Mouse (Mus musculus): Measurements from ENCODE around the gene Fyb2. TPM values are rescaled to one million over a fixed set of nuclear protein-coding genes. Genes with fewer than 3 reads are reported as not detected.

Fyb2 gene
- 0.30 TPM for polyA plus RNA-seq (2021)

- ChIA-PET POLR2A (interaction anchor here (0.6 to 1.2 kb wide), 2 partner anchors 119 to 201 kb away, joined by 4 read pairs; no protein-coding TSS in a partner anchor), CTCF (interaction anchor here (1.1 to 1.5 kb wide), 2 partner anchors 19 to 209 kb away, joined by 3 to 4 read pairs; no protein-coding TSS in a partner anchor)
- no peak for TF ChIP-seq CTCF (IDR thresholded peaks at IDR 0.05)
- no peak for ATAC-seq
- in situ Hi-C loops (cut with MboI; ENCODE audit: low pct_unique_long_range_greater_than_20kb) = loop anchor here (5.0 to 10.0 kb wide), 2 partner anchors 121 to 199 kb away; no protein-coding TSS in a partner anchor
- H3K27me3 ChIP-seq = no peaks in the 10 kb centered on the region
- DNase-seq (ENCODE audit: low read depth, low spot score) = no peak
Observed at GRCm38 (mm10) chr4:104913291-104914129, at the start of gene Fyb2. TSS of gene Fyb2 (plus strand) at chr4:104913456.

GRCm38 (mm10) chr4:104864397-104864796 lies 48.9 kb upstream of the Fyb2 start:
- ChIA-PET CTCF (no interaction called here), POLR2A (no interaction called here)
- TF ChIP-seq CTCF (IDR thresholded peaks at IDR 0.05) = no peak
- no peak for DNase-seq (ENCODE audit: low read depth, low spot score)
- ATAC-seq = no peak
- H3K27me3 ChIP-seq = no peaks in the 10 kb centered on the region
- in situ Hi-C loops (cut with MboI; ENCODE audit: low pct_unique_long_range_greater_than_20kb) = no loop called here

GRCm38 (mm10) chr4:104869581-104869980 lies 43.7 kb upstream of the Fyb2 start:
- DNase-seq (ENCODE audit: low read depth, low spot score) = no peak
- in situ Hi-C loops (cut with MboI; ENCODE audit: low pct_unique_long_range_greater_than_20kb) = no loop called here
- no peaks in the 10 kb centered on the region for H3K27me3 ChIP-seq
- no peak for ATAC-seq
- ChIA-PET POLR2A (no interaction called here), CTCF (no interaction called here)
- no peak for TF ChIP-seq CTCF (IDR thresholded peaks at IDR 0.05)

DNA sequence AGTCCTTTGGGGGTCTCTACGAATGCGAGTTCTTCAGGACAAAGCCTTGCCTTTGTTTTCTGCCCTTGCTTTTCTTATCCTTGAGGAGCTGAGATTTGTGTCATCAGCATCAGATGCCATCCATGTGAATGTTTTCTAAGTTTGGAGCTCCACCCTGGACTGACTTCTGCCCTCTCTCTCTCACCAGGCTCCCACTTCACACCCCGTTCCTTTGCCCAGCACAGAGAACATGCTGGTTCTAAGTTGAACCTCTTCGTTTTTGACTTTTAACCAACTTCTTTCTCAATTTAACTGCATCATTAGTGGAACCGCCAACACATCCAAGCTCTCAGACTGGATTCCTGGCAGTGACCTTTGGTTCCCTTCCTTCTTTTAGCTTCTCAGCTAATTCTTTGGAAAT lies 43.1 kb upstream of the Fyb2 start:
- CTCF ChIA-PET = no interaction called here
- POLR2A ChIA-PET = no interaction called here
- in situ Hi-C loops (cut with MboI; ENCODE audit: low pct_unique_long_range_greater_than_20kb) = no loop called here

DNA sequence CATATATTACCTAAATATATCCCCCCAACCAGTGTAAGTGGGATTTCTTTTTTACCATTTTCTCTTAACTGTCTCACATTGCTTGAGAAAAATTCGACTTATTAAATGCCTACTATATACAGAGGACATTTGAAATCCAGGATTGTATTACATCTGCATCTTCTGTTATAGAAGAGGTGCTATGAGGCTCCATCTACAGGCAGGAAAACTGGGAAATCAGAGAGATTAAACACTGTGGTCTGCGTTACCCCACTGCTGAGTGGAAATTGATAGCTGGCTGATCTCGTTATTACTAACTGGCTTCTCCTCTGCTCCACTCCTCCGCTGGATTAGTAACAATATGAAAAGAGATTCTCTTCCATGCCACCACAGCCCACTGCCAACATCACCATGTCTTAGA lies 37.4 kb upstream of the Fyb2 start:
- no peak for ATAC-seq

More for the DNA sequence above, 43.1 kb upstream of the Fyb2 start:
- H3K27me3 ChIP-seq = no peaks in the 10 kb centered on the region
- DNase-seq (ENCODE audit: low read depth, low spot score) (no peak), ATAC-seq (no peak)
- no peak for TF ChIP-seq CTCF (IDR thresholded peaks at IDR 0.05)

GRCm38 (mm10) chr4:104876323-104876722 lies 36.9 kb upstream of the Fyb2 start, which contains the start of gene C8a:
TSS of gene C8a (minus strand) at chr4:104876398.
- no peak for TF ChIP-seq CTCF (IDR thresholded peaks at IDR 0.05)
- ATAC-seq (no peak), DNase-seq (ENCODE audit: low read depth, low spot score) (no peak)
- peaks cover 7% of the 10 kb centered on the region for H3K27me3 ChIP-seq
- ChIA-PET CTCF (no interaction called here), POLR2A (no interaction called here)
- in situ Hi-C loops (cut with MboI; ENCODE audit: low pct_unique_long_range_greater_than_20kb) = loop anchor here (25.0 kb wide), 2 partner anchors 664 to 1564 kb away; partner anchors contain the start of gene Oma1

More for the DNA sequence above, 37.4 kb upstream of the Fyb2 start:
- no peak for DNase-seq (ENCODE audit: low read depth, low spot score)
- TF ChIP-seq CTCF (IDR thresholded peaks at IDR 0.05) = no peak
- ChIA-PET POLR2A (no interaction called here), CTCF (no interaction called here)
- peaks cover 7% of the 10 kb centered on the region for H3K27me3 ChIP-seq
- in situ Hi-C loops (cut with MboI; ENCODE audit: low pct_unique_long_range_greater_than_20kb) = loop anchor here (25.0 kb wide), 2 partner anchors 664 to 1564 kb away; partner anchors contain the start of gene Oma1

DNA sequence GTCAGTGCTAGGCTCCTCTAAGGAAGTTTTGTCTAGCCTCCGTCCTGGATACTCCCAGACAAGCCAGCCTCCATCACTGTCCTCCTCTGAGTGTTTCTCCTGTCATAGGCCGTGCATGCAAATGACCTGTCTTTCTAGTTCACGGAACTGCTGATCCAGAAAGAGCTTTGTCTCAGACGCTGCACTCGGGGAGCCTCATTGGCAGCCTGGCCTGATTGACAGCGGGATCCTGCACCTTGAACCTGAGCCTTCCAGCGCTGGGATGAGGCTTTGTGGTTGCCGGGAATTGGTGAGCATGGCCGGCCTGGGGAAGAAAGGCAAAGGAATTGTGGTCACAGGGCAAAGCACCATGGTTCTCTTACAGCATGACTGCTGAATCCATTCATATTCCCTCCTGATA lies 25.8 kb upstream of the Fyb2 start:
- ATAC-seq = no peak
- TF ChIP-seq CTCF (IDR thresholded peaks at IDR 0.05) = no peak
- H3K27me3 ChIP-seq = no peaks in the 10 kb centered on the region
- ChIA-PET POLR2A (no interaction called here), CTCF (no interaction called here)
- in situ Hi-C loops (cut with MboI; ENCODE audit: low pct_unique_long_range_greater_than_20kb) = loop anchor here (25.0 kb wide), 2 partner anchors 675 to 1575 kb away; partner anchors contain the start of gene Oma1
- DNase-seq (ENCODE audit: low read depth, low spot score) = no peak

- ChIA-PET POLR2A (no interaction called here), CTCF (no interaction called here)
- no peak for TF ChIP-seq CTCF (IDR thresholded peaks at IDR 0.05)
- in situ Hi-C loops (cut with MboI; ENCODE audit: low pct_unique_long_range_greater_than_20kb) = loop anchor here (25.0 kb wide), 2 partner anchors 676 to 1576 kb away; partner anchors contain the start of gene Oma1
- H3K27me3 ChIP-seq = no peaks in the 10 kb centered on the region
- ATAC-seq (peak; percentile 95), DNase-seq (ENCODE audit: low read depth, low spot score) (peak; percentile 81)
Observed at GRCm38 (mm10) chr4:104888499-104889262, 24.6 kb upstream of the Fyb2 start.

- ATAC-seq = no peak
- CTCF ChIA-PET = no interaction called here
- TF ChIP-seq CTCF (IDR thresholded peaks at IDR 0.05) = no peak
- in situ Hi-C loops (cut with MboI; ENCODE audit: low pct_unique_long_range_greater_than_20kb) = loop anchor here (5.0 to 25.0 kb wide), 4 partner anchors 229 to 1579 kb away; partner anchors contain the start of gene Oma1
- POLR2A ChIA-PET = no interaction called here
- H3K27me3 ChIP-seq = no peaks in the 10 kb centered on the region
- DNase-seq (ENCODE audit: low read depth, low spot score) = no peak
Observed at GRCm38 (mm10) chr4:104891708-104892107, 21.5 kb upstream of the Fyb2 start.

- POLR2A ChIA-PET = no interaction called here
- ATAC-seq (no peak), DNase-seq (ENCODE audit: low read depth, low spot score) (no peak)
- in situ Hi-C loops (cut with MboI; ENCODE audit: low pct_unique_long_range_greater_than_20kb) = loop anchor here (5.0 to 25.0 kb wide), 4 partner anchors 231 to 1581 kb away; partner anchors contain the start of gene Oma1
- H3K27me3 ChIP-seq = no peaks in the 10 kb centered on the region
- TF ChIP-seq CTCF (IDR thresholded peaks at IDR 0.05) = no peak
- CTCF ChIA-PET = interaction anchor here (1.2 kb wide), 1 partner anchor 227 kb away, joined by 10 read pairs; no protein-coding TSS in a partner anchor
Observed at GRCm38 (mm10) chr4:104893588-104893987, 19.7 kb upstream of the Fyb2 start.
